Mouse (Mus musculus) layer of hippocampus, adult 9-10 months (tissue): ENCODE measurements at regions not wholly inside any gene's neighbourhood (a gene's known extent, or its start where the extent isn't known, plus 50 kb on each side); places are given as distances from the start of the nearest gene placed in this dataset.

Experiments
- DNase-seq: peaks from one replicate; pipeline ENCODE4 v3.0.0; 2022; ENCODE audit warnings: low spot score

DNA sequence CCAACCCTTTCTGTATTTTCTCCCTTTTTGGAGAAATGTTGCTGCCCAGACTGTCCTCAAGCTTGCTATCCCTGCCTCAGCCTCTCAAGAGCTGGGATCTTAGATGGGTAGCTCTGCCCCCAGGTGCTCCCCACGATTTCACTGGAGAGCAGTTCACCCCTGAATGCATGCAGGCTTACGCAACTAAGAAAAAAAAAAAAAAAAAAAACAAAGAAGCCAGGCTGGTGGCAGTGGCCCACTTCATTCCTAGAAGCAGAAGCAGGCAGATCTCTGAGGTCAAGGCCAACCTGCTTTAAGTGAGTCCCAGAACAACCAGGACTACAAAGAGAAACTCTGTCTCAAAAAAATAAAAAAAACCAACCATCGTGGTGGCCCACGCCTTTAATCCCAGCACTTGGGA lies 51.2 kb upstream of the Fbxo11 start:
- DNase-seq, result no peak

DNA sequence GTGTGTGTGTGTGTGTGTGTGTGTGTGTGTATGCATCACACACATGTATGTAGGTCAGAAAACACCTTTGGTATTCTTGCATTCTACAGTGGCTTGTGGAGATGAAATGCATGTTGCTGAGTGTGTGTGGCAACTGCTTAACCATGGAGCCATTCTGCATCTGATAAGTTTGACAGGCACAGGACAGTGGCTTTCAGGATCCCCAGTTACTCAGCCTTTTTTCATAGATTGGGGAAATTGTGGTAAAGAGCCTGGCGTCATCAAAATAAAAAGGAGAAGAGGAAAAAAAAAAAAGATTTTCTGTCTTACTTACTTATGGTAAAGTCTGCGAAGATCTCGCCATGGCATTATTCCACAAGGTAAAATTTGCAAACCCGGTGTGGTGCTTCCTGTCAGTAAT lies 53.6 kb upstream of the Fbxo11 start:
- DNase-seq, result no peak

- DNase-seq, result no peak
These were observed 58.6 kb upstream of the Fbxo11 start for GRCm38 (mm10) chr17:88123711-88124110.

DNA sequence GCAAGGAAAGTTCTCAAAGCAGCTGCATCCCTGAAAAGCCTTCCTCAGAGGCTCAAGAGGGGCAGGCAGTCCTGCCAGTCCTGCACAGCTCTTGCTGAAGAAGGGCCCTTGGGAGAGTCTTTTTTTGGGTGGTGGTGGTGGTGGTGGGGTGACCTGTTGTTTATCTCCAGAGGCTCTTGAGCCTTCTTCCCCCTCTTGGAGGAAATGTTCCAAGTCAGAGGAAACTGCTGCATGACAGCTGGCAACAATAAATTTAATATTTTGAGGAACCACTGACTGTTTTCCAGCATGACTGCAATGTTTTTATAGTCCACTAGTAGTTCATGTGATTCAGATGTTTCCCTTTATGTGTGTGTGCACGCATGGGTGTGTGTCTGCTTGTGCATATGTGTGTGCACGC lies 62.0 kb upstream of the Fbxo11 start:
- DNase-seq, result no peak

- no peak for DNase-seq
These were observed 66.2 kb upstream of the Fbxo11 start for GRCm38 (mm10) chr17:88131297-88131696.

DNA sequence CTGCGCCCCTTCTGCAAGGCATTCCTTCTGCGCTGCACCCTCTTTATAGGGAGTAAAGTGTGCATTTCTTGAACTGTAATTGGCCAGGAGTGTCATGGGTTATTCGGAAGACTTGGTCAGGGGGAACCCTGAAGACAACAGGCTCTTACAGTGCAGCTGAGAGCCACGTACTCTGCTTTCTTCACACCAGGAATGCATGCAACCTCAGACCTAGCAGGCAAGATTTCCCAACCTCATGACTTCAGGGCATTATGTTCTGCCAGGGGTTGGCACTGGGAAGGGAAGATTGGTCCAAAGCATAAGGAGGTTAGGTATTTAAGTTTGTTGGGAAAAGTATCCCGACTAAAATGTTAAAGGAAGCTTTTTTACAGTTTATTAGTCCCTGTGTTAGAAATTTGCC lies 66.9 kb upstream of the Fbxo11 start:
- DNase-seq, result no peak

GRCm38 (mm10) chr17:88132601-88133346 lies 67.7 kb upstream of the Fbxo11 start:
- DNase-seq, result no peak

- DNase-seq, result no peak
These were observed 69.5 kb upstream of the Fbxo11 start for GRCm38 (mm10) chr17:88134546-88134945.

- DNase-seq, result no peak
These were observed 76.4 kb upstream of the Fbxo11 start for GRCm38 (mm10) chr17:88141538-88141937.

DNA sequence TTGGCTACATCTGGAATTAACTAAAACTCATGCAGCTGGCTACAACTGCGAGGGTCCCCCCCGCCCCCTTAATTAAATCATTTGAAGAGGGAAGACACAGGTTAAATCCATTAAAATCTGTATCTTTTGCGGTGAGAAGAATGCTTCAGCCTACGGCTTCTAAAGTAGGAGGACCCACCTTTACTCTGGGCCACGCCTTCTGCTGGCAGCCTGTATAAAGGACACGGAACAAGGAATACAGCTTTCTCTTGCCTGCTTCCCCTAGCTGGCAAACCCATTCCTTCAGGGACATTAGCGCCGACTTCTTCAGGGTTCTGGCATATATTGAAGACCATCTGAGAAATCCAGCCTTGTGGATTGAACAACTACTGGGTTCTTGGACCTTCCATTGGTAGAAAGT lies 76.9 kb upstream of the Fbxo11 start:
- no peak for DNase-seq

DNA sequence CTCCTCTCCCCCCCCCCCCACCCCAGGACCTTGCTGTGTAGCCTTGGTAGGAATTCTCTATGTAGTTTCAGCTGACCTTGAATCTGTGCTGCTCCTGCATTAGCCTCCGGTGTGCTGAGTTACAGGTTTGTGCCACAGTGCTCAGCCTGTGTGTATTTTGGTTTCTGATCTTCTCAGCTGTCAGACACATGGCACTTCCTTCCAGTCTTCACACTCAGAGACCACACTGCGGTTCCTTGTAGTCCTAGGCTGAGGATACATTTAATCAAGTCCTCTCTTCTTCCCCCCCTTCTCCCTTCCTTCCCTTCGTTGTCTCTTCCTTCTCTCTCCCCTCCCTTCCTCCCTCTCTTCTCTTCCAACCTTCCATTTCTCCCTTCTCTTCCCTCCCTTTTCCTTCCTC lies 77.7 kb upstream of the Fbxo11 start:
- no peak for DNase-seq

DNA sequence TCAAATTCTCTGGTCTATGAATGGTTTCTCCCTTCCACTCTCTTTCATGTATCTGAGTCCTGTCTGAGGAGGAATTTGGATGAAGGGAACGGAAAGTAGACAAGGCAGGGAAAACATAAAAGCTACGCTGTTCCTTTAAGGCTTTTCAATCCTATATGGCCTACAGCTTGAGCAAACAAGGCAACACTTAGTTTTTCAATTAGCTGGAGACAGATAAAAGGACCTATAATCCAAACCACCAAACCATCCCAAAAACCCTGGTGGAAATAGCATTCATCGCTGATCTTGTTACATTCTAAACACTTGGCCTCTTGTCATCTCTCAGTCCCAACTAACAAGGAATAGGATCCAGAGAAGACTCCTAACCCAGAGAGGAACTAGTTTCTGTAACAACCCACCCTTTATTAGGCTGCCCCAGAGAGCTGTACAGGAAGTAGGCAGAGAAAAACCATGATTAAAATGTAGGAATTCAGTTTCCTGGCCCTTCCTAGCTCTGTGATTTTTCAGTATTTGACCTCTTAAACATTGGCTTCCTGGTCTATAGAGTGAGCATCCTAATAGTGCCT lies 78.4 kb upstream of the Fbxo11 start:
- no peak for DNase-seq

GRCm38 (mm10) chr17:88158550-88158949 lies 93.5 kb upstream of the Fbxo11 start:
- DNase-seq, result no peak

GRCm38 (mm10) chr17:88159212-88159668 lies 94.1 kb upstream of the Fbxo11 start:
- DNase-seq, result no peak

DNA sequence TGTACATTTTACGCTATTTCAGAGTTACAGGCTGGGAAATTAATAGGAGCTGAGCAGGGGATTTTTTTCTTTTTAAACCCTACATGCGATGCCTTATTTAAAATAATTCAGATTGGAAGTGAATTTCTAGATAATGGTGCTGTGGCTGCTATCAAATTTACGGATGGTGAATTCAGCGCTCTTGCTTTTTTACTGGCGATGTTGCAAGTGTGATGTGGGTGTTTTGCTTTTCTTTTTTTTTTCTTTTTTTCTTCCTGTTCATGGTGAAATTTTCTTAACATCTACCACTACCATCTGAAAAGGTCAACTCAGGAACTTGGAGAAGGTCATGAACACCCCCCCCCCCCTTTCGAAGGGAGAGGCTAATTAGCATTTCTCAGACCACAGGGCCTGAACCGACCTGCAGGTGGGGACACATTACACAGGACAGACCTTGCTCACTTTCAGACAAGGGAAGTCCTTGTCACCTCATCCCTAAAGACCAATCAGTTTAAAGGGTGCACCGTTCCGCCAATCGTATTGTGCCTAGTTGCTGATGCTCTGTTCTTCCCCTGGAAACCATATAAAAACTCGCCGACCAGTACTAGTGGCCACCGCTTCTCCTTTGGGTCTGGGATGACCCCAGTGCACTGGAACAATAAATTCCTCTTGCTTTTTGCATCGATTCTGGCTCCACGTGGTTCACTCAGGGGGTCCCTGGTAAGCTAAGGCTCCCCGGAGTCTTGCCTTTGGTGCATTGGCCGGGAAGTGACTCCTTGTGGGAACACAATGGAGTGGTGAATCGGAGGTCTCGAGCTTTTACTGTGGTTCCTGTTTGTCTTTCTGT lies 95.0 kb upstream of the Fbxo11 start:
- DNase-seq, result no peak

DNA sequence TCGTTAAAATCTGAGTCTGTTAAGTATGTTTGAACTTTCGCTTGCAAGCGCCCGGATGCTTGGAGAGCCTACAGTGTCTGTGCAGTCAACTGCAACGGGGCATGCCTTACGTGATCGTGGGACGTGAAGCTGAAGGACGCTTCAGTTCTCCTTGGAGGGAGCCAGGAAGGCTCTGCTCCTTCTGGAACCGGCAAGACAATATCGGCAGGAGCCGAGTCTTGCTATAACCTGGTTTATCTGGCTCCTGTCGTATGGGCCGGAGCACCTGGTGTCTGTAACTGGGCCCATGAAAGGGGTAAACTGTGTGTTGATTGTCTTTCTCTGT lies 95.5 kb upstream of the Fbxo11 start:
- DNase-seq, result no peak

GRCm38 (mm10) chr17:88161766-88162165 lies 96.7 kb upstream of the Fbxo11 start:
- DNase-seq, result no peak

- DNase-seq, result no peak
These were observed 99.7 kb upstream of the Fbxo11 start for GRCm38 (mm10) chr17:88164805-88165204.

- no peak for DNase-seq
These were observed 100.7 kb upstream of the Fbxo11 start for GRCm38 (mm10) chr17:88165811-88166210.

DNA sequence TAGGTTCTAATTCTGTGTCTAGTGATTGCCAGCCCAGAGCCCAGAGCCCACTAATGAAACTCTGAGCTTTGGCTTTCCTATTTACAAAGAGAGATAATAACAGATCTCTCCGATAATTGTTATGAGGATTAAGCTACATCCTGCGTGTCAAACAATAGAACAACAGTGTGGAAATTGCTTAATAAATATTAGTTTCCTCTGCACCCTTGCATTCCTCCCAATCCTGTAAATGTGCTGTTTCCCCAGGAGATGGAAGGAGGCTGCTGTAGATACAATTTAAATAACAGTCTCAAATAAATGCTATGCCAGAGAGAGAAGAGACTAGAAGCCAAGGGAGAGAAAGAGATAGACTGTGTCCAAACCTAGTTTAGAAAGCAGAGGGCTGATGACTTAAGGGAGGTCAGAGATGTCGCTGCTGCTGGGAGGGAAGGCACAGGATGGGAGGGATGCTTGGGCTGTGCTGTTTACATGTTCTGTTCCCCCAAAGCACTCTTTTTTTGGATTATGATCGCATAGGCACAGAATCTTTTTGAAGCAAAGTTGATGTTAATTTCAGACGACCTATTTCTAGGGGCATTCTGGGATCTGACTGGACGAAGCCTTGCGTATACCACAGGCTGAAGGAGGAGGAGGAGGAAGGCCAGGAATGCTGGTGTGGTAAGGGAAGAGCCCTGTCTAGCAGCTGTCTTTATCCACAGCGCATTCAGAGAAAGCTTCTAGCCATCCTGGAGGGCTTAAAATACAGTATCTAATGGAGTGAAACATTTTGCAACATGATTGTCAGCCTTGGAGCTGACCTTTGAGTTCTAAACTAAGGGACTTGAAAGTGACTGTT lies 103.4 kb upstream of the Fbxo11 start:
- no peak for DNase-seq

DNA sequence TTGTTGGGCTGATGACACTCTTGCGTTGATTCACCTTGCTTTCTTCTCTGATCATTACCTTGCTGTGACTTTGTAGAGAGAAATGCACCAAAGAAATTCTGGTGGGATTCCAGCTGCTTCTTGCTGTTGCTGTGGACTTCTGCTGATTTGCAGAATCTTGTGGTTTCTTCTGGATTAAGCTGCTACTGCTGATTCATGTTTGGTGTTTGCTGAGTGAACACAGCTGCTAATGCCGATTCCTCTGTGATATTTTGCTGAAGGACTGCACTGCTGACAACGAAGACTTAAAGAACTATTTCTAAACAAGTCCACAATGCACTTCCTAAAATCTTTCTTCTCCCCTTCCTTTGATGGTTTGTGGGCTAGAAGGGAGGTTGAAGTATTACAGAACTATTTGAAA lies 106.5 kb upstream of the Fbxo11 start:
- DNase-seq, result no peak

DNA sequence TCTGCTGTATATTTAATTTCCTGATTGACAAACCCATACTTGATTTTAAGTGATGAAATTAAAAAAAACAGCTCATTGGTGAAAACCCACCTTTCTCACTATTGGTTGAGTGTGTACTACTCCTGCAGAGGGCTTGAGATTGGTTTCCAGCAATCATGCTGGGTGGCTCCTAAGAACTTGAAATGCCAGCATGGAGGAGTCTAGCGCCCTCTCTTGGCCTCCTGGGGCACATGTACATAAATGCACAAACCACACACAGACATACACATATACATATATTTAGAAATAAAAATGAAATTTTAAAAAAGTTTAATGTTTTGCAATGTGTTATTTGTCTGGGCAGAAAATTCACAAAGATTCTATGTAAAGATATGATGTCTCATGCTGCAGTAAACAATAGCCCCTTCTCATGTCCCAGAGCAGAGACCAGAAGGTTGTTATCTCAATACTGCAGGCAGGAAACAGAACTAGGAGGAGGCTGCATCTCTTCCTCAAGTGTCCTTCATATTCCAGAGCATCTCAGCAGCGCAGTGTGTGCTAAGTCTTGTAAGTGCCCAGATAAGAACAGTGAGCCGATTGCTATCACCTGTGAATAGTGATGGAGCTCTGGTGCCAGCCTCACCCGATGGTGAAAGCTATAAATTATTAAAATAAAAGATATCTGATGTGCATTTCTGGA lies 108.4 kb upstream of the Fbxo11 start:
- no peak for DNase-seq
